Mouse (Mus musculus) urinary bladder, postnatal 10 days (tissue): ENCODE measurements around the gene Ptpn14.

ENCODE experiments used
- DNase-seq: peaks from one replicate; pipeline ENCODE4 v3.0.0; 2022; ENCODE audit warnings: low spot score

Gene Ptpn14

DNA sequence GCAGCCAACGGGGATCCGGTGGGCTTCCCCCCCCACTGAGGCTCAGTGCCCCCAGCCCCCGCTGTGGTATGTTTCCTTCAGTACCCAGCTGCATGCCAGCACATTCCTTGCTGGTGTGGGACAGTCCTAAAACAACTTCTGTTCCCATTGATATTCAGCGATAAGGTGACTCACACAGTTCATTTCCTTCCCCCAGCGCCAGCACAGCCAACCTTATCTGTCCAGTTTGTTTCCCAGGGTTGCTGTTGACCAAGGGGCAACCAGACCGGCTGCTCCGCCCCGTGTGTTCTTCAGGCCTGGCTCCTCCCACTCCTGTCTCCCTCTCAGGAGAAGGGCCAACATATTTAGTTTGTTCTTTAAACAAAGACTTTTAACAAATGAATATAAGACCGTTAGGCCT is 139.4 kb downstream of the Ptpn14 start:
- no peak for DNase-seq

DNA sequence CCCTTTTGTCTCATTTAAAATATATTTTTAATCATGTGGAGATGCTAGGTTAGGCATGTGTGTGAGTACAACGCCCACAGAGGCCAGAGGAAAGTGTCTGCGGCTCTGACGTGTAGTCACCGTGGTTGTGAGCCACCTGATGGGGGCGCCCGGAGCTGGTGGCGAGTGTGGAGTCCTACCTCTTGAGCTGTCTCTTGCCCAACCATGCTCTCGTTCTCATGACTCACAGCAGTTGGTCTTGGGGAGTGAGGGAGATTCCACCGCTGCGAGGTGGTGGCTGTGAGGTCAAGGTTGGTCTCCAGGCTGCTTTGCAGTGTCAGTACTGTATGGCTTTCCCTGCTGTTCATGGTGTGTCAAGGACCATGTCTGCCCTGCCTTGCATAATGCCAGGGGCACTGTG is 140.0 kb downstream of the Ptpn14 start:
- no peak for DNase-seq

DNA sequence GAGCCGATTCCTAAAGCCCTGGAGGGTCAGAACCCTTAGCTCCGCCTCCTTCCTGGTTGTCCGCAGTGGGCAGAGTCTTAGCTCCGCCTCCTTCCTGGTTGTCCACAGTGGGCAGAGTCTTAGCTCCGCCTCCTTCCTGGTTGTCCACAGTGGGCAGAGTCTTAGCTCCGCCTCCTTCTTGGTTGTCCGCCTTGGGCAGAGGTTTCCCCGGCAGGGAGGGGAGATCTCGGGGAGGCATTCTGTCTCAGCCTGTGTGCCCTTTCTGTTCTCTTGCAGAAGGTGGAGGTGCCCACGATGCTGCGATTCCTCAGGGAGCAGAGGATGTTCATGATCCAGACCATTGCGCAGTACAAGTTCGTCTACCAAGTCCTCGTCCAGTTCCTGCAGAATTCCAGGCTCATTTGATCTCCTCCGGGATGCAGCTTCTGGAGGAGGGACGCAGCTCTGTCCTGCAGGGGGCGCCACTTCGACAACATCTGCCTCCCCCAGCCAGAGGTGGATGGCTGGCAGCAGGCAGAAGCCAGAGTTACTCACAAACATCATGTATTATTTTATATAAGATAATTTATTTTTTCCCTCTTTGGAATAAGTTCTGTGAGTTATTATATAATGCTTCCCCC is 141.7 kb downstream of the Ptpn14 start:
- DNase-seq = no peak

DNA sequence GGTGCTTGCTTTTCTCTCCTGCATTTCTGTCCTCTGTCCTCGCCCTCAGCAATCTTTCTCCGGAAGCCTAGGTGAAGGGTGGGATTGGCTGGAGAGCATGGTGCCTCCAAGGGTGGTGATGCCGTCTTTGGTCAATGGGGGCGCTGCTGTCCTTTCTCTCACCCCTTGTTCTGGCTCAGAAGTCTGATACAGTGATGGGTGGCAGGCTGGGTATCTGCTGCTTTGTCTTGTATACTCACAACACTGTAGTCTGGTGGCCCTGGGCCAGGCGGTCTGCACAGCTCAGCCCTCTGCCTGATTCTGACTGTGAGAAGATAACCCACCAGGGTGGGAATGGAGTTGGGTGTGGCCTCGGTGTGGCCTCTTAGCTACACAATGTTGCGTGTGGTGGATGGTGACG is 142.5 kb downstream of the Ptpn14 start:
- no peak for DNase-seq

DNA sequence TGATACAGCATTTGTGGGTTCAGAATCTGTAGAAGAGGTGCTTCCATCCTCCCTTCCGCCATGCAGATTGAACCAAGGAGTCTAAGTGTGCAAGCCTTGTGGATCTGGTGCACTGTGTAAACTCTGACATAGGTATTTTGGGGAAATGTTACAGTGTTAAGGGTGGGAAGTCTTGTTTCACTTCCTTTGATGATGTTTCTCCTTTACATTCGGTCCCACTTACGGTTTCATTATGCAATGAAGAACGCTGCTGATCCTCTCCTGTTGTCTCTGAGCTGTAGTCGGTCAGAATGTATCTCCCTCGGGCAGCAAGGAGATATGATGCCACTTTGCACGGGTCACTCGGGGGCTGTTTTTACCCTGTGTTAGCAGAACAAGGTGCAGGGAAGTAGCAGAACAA is 143.6 kb downstream of the Ptpn14 start:
- DNase-seq = no peak

DNA sequence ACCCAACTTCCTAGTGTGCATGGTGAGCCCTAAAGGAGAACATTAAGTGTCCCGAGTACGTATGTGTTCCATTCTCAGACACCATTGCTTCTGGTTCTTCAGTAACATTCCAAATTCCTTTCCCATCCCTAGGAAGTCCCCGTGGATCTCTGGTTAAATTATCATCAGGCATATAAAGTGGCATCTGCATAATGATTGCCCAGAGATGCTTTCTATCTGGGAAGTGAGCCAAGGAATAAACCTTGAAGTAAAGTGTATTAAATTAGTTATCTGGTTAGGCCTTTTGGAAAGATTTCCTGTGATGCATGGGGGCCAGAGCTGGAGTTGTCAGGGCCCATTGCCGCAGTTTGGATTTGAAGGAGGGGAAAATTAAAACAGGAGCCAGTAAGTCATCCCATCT is 144.0 kb downstream of the Ptpn14 start:
- no peak for DNase-seq

DNA sequence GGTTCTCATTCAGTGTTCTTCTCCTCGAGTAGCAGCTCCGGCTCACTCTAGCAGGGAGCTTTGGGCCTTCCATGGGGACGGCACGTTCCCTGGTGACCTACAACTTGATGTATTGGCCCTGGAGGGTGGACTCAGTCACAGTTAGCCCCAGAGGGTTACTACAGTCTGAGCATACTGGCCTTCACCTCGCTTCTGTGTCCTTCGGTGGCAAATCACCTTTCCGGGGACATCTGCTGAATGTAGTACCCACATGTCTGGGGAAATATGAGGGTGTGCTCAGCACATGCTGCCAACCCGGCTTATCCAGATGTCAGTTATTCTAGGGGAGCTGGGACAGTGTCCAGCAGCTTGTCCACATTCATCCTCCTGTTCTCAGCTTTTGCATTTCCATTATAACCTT is 145.5 kb downstream of the Ptpn14 start:
- no peak for DNase-seq

DNA sequence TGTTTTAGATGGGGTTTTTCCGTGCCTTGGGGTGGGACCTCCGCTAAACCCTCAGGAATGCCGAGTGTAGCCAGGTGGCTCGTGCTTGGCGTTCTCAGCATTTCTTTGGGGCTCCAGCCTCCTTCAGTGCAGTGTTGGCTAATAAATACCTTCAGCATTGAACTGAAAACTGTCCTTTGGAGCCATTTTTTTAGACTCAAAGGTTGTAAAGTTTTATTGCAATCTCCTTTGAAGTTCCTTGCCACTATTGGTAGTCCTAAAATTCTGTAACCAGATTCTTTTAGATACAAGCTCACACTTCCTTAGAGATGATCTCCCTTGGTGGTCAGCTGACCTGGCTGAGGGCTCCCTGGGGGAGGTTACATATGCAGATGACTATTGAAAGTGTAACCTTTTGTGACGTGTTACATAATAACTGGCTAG is 147.4 kb downstream of the Ptpn14 start:
- no peak for DNase-seq

DNA sequence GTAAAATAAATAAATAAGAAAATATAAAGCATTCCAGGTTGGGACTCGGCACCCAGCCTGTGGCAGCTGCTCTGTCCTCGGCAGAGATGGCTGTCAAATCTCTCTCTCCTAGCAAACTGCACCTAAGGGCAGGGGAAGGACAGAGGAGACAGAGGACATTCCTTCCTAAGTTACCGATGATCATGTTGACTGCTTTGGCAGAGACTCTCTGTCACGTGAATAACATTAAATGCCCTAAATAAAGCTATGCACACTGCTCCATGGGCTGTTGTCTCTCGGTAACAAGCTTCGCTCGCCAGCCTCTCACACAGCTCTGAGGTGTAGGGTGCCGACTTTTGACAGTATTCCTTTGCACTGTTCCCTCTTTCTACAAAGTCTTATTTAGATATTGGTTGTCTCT is 148.1 kb downstream of the Ptpn14 start:
- DNase-seq = no peak

DNA sequence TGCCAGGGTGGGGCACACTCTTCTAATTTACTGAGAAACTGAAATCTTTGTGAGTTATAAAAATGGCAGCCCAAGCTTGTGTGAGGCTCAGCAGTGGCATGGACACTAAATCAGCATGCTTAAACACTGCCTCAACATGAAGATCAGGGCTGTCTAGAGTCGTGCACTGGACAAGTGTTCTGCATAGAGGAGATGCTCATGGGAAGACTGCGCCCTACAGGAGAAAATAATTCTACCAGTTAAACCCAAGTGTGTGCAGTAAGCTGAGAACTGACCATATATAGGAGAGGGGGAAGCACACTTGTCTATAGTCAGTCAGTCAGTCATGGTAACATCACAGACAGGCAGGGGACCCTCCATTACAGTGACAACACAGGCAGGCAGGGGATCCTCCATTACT is 151.1 kb downstream of the Ptpn14 start:
- no peak for DNase-seq

DNA sequence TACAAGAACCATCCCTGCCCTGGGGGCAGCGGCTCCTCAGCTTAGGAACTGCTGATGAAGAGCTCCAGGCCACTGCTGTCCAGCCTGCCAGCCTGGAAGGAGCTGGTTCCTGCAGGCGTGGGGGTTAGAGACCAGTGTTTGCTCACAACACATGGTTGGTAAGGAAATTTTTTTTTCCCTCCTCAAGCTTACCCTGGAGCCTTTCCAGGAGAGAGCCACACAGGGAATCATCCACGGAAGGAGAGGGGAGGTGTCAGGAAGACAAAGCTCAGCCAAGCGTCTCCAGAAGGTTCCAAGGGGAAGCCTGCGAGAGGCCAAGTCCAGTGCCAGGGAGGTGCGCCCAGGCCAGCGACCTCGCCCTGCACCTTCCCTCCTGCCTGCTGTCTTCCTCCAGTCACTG is 151.9 kb downstream of the Ptpn14 start:
- no peak for DNase-seq

DNA sequence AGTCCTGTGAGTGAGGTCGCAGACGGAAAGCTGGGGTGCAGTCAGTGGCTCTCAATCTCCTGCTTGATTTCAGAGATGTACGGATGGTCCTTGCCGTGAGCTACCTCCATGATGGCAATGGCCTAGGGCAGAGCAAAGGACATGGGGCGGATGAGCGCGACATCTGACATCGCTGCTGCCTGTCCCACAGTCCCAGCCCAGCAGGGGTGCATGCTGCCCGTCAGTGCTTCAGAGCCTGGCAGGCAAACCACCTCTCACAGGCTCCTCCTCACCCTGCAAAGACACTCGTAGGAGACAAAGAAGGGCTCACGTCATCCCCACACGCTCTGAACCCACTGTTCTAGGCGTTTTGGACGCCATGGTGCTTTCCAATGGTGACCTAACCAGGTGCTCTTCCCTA is 152.7 kb downstream of the Ptpn14 start:
- DNase-seq = no peak

DNA sequence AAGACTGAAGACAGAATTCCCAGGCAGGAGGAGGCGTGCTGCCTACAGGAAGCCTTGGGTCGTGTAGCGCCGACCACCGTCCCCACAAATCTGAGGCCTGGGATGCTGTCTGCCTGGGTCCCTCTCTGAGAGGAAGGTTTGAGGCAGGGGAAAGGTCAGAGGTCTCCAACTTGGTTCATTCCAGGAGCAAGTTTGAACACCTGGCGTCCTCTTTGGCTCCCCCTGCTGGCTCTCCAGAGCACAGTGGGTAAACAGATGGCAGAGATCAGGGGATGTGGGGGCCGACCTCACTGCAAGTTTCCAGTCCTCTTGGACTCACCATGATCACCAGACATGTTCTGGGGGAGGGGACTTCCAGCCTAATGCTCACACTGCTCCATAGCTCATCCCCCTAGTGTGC is 154.8 kb downstream of the Ptpn14 start:
- no peak for DNase-seq

DNA sequence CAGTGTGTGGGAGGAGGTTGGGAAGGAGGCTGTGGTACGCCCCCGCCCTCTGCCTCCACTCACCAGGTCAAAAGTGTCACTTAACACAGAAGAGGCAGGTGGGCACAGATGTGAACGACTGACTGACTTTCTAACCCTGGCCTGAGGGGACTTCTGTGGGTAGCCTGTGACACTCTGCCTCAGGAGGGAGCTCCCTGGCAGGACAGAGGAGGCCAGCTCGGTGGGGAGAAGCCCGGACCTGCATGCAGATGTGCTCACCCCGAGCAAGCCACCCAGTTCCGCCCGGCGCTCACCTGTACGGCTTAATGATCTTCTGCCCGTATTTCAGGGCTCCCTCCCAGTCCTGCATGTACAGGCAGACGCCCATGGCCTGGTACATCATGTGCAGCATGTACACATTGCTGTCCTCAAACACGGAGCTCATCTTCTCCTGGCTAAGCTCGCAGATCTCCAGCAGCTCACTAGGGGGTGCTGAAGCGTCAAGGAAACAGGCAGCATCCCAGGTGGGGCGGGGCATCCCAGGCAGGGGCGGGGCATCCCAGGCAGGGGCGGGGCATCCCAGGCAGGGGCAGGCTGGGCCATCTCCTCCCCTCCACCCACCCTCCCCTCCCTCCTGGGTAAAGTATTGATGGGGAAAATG is 155.6 kb downstream of the Ptpn14 start:
- DNase-seq = no peak

DNA sequence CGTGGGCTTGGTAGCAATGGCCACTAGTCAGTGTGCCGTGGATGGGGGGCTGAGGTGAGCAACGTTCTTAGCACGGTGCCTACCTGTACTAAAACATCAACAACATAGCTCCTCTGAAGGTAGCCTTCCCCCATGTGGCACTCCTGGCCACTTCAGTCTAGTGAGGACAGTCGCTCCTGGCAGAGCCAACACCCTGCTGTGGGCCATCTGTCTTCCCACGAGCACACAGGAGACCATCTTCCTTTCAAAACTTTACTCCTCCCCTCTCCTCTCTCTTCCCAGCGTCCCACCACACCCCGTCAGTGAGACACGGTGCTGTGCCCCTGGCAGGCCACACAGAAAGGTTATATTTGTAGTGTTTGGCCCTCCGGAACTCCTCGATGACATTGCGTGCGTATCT is 156.9 kb downstream of the Ptpn14 start:
- DNase-seq = no peak

DNA sequence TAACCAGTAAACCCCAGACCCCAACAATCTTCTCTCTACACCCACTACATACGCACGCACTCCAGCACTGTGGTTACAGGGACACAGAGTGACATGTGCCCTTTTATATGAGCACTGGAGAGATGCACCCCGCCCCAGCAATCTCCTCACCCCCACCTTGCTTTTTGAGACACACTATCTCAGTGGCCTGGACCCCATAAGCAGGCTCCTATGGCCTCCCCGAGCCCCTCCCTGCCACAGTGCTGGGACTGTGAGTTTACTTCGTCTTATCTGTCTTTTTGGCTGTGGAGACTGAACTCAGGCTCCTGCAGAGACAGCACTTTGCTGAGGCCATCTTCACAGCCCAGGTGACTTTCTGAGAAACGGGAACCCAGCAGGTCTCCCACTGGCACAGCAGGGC is 157.9 kb downstream of the Ptpn14 start:
- no peak for DNase-seq

DNA sequence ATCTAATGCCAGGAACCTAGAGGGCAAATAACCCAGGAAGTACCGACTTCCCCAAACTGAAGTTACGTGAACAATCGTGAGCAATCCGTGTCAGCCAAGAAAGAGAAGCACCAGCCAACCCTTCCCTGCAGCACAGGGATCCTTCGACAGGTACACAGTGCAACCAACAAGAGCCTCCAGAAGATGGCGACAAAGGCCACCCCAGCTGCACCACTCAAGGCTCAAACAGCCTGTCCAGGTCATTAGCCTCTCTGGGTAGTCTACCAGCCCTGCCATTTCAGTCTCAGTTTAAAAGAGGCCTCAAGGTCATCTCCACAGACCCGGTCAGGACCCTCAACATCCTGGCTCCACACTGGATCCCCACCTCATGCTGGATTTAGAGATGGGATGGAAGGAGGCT is 159.4 kb downstream of the Ptpn14 start:
- no peak for DNase-seq

DNA sequence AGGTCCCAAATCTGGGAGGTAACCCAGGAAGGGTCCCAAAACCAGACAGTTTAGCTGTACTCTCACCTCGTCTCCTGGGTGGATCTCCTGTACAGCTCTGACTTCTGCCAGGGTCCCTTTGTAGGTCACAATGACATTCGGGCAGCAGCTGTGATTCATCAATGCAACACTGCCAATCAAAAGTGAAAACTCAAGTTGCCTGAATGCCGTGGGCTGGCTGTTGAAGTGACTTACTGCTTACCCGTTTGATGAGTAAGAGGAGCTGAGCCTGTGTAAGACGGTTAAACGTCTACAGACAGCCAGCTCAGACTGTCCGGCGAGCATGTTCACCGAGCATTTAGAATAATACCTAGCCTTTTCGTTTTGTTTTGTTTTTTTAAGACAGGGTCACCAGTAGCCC is 160.7 kb downstream of the Ptpn14 start:
- no peak for DNase-seq

DNA sequence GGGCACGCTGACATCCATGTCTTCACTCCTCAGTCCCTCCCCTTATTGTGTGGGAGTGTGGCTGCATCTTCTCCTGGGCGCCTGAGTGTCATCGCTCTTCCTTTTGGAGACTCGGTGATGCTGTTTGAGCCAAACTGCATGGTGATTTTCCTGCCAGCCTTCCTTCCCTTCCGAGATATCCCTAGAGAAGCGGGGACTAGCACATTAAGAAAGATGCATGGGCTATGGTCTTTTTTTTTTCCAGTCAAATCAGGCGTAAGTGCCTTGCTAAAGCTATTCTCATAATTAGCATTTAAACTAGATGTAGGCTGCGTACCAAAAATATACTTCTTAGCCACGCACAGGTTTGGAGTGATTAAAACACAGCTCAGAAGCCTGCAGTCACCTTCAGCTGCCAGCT is 166.1 kb downstream of the Ptpn14 start:
- DNase-seq = no peak

DNA sequence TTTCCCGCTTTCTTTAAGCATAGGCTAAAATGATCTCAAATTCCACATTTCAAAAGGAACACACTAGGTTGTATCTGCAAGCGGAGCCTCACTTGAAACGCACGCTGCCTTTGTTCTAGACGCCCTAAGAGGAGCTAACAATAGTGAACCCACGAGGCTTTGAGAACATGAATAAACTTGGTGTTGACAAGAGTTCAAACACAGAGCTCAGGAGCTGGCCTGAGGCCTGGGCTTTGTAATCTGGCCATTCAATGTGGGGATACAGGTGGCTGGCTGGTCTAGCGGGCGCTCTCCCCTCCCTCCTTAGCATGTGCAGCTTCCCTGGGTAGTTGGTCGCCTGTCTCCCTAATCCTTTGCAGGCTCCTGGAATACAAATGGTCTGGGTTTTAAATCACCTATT is 169.8 kb downstream of the Ptpn14 start:
- DNase-seq = no peak

DNA sequence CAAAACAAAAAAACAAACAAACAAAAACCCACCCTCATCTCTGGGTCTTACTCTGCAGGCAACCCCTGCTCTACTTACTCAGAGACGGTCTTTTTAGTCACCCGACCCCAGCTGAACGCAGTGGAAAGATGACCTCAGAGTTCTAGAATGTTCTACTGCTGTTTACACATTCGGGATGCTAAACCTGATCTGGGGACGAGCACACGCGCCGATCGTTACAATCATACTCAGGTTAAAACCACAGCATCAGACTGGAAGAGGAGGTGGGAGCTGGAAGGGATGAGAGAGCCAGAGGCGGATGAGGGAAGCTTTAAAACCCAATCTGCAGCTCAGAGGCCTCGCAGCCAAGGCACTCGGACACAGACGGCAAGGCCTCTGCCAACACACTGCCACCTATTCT is 170.6 kb downstream of the Ptpn14 start:
- no peak for DNase-seq

DNA sequence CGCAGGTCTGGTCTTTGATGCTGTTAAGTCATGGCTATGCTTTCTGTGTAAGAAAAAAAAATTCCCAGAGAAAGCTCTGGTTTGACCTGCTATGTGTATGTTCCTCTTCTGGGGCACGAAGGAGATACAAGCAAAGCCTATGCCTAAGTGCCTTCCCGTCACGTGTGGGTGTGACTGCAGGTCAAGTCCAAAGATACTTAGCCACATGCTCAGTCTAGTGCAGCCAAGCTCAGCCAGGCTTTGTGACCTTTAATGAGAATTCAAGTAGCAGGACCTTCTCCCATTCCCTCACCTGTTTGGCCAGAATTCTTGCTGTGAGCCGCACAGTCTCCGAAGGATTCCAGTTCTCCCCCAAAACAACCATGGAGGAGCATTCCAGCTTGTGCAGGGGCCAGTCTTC is 171.5 kb downstream of the Ptpn14 start:
- DNase-seq = no peak

DNA sequence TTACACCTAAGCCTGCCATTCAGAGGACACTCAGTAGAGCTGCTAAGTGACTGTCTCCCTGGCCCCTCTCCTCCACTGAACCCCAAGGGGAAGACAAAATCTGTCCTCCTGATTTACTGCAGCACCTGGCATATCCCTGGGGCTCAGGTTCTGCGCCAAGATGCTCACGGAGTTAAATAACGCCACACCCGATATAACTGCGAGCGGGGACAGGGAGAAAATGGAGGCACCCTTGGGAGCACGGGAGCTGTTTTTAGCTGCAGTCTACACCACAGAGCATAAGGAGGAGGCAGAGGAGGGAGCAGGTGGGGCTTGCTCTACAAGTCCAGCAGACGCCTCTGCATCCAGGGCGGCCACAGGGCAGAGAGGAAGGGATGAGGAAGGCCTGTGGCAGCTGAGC is 174.3 kb downstream of the Ptpn14 start:
- DNase-seq = no peak

DNA sequence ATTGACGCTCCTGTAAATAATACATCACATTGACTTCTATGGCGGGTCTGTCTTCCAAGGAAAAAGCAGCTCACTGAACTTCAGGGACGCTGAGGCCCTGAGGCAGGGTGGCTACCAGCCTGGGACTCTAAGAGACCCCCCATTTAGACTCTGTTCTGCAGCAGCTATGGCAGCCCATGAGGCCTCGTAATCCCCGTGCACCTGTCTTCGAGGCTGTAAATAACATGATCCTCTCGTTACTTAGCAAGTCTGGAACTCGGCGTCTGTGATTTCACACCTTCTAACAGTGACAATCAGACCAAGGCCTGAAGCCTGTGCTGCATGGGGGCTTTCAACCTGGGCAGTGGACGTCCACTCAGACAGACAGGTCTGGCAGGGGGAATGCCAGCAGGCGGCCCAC is 175.1 kb downstream of the Ptpn14 start:
- DNase-seq = no peak
